Mouse (Mus musculus): ENCODE data around the gene Farp1.
"Not testable (repeated sequence)": the region's sequence is repeated elsewhere in the genome, so short reads cannot be mapped to it uniquely, and the experiment has no call there.

Gene Farp1

GRCm38 (mm10) chr14:121181798-121182197 is 146.8 kb downstream of the Farp1 start:
- in situ Hi-C loops (cut with MboI, MseI): no loop called here

GRCm38 (mm10) chr14:121182967-121183366 is 148.0 kb downstream of the Farp1 start:
- in situ Hi-C loops (cut with MboI, MseI): no loop called here

GRCm38 (mm10) chr14:121183414-121184130 is 148.6 kb downstream of the Farp1 start:
- in situ Hi-C loops (cut with MboI, MseI): no loop called here

GRCm38 (mm10) chr14:121184351-121184750 is 149.4 kb downstream of the Farp1 start:
- in situ Hi-C loops (cut with MboI, MseI): no loop called here

GRCm38 (mm10) chr14:121186402-121186894 is 151.4 kb downstream of the Farp1 start:
- in situ Hi-C loops (cut with MboI, MseI): no loop called here

- in situ Hi-C loops (cut with MboI, MseI): not testable (repeated sequence)
Measured at GRCm38 (mm10) chr14:121189840-121190239, 154.8 kb downstream of the Farp1 start.

GRCm38 (mm10) chr14:121190386-121190785 is 155.4 kb downstream of the Farp1 start:
- in situ Hi-C loops (cut with MboI, MseI): no loop called here

GRCm38 (mm10) chr14:121191739-121192138 is 156.7 kb downstream of the Farp1 start:
- in situ Hi-C loops (cut with MboI, MseI): no loop called here

- in situ Hi-C loops (cut with MboI, MseI): no loop called here
Measured at GRCm38 (mm10) chr14:121192394-121192793, 157.4 kb downstream of the Farp1 start.

- in situ Hi-C loops (cut with MboI, MseI): no loop called here
Measured at GRCm38 (mm10) chr14:121193981-121194380, 159.0 kb downstream of the Farp1 start.

GRCm38 (mm10) chr14:121198915-121199572 is 164.0 kb downstream of the Farp1 start:
- in situ Hi-C loops (cut with MboI, MseI): no loop called here

- in situ Hi-C loops (cut with MboI, MseI): no loop called here
Measured at GRCm38 (mm10) chr14:121199789-121200188, 164.8 kb downstream of the Farp1 start.

- in situ Hi-C loops (cut with MboI, MseI): no loop called here
Measured at GRCm38 (mm10) chr14:121200353-121200752, 165.4 kb downstream of the Farp1 start.

- in situ Hi-C loops (cut with MboI, MseI): no loop called here
Measured at GRCm38 (mm10) chr14:121201178-121201577, 166.2 kb downstream of the Farp1 start.

- in situ Hi-C loops (cut with MboI, MseI): no loop called here
Measured at GRCm38 (mm10) chr14:121205459-121205858, 170.5 kb downstream of the Farp1 start.

GRCm38 (mm10) chr14:121207441-121208158 is 172.6 kb downstream of the Farp1 start:
- in situ Hi-C loops (cut with MboI, MseI): no loop called here

GRCm38 (mm10) chr14:121208159-121208515 is 173.1 kb downstream of the Farp1 start:
- in situ Hi-C loops (cut with MboI, MseI): no loop called here

- in situ Hi-C loops (cut with MboI, MseI): no loop called here
Measured at GRCm38 (mm10) chr14:121210318-121210717, 175.3 kb downstream of the Farp1 start.

- in situ Hi-C loops (cut with MboI, MseI): no loop called here
Measured at GRCm38 (mm10) chr14:121213650-121214049, 178.7 kb downstream of the Farp1 start.

GRCm38 (mm10) chr14:121214636-121215257 is 179.7 kb downstream of the Farp1 start:
- in situ Hi-C loops (cut with MboI, MseI): no loop called here

- in situ Hi-C loops (cut with MboI, MseI): no loop called here
Measured at GRCm38 (mm10) chr14:121215817-121216216, 180.8 kb downstream of the Farp1 start.

GRCm38 (mm10) chr14:121216672-121217071 is 181.7 kb downstream of the Farp1 start:
- in situ Hi-C loops (cut with MboI, MseI): no loop called here
